In the genomic region with DNA sequence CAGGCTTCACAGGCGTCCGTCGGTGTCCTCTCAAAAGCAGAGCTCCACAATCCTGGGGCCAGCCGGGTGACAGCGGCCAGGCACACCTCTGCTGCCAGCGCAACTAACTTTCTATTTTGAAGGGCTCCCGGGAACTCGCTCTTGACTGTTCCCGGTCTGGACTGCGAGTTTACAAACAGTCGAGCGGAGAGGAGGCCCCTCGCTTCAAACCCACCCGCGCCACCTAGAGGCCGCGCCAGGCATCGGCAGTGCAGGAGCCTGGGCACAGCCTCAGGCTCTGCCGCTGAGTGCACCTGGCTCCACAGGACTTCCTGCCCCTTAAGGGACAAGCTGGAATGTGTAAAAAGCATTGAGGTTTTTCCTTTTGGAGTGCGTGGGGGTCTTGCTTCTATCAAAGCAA, we compare ENCODE assay signal across 8 mouse cellular contexts. TPM values are rescaled to one million over a fixed set of nuclear protein-coding genes. Genes with fewer than 3 reads are reported as not detected.
A peak's percentile ranks its signal among the peaks of the same experiment; 100 is the strongest.
DNase-seq lines count a peak whose midpoint lies in the region; ATAC-seq and TF ChIP-seq lines count a peak whose summit lies in the region.

Edar (minus strand) TSS at position 122 of the 400 bp plus-strand sequence.

- peak; percentile 75 for ATAC-seq in frontal cortex, adult (ENCODE audit: low TSS enrichment)
- peak; percentile 81 for ATAC-seq in lung, embryonic 15.5 days (ENCODE audit: borderline replicate concordance, extremely low read depth, low FRiP score, low TSS enrichment)

- peak; percentile 66 for DNase-seq in ES-E14 (ENCODE audit: low read depth, low spot score)
- peak; percentile 57 for DNase-seq in cerebellum, adult 9-10 months
- peak; percentile 86 for DNase-seq in hindbrain, embryonic 10.5 days (ENCODE audit: low spot score)
- DNase-seq in layer of hippocampus, adult 9-11 months = peak; percentile 52
- peak; percentile 77 for DNase-seq in ovary, postnatal 14 days (ENCODE audit: low spot score)
- DNase-seq in thymus, postnatal 10 days (ENCODE audit: low spot score in 2 of 2) = peak; percentile 49 to 82

- H3K27me3 ChIP-seq in hindbrain, embryonic 10.5 days (ENCODE audit: insufficient read depth, poor library complexity, severe bottlenecking) = peaks cover 15% of the 10 kb centered on the region
- H3K27me3 ChIP-seq in lung, embryonic 15.5 days = peaks cover 7% of the 10 kb centered on the region; the same call in 1 of the 2 replicates

- peak within 1 kb of the TSS; percentile 68 for H3K4me2 ChIP-seq in lung, embryonic 15.5 days

- no peaks in the 10 kb centered on the region for H3K9me3 ChIP-seq in ES-E14 (ENCODE audit: control insufficient read depth, insufficient read depth, low read depth, low read length)
- no peaks in the 10 kb centered on the region for H3K9me3 ChIP-seq in hindbrain, embryonic 10.5 days
- no peaks in the 10 kb centered on the region for H3K9me3 ChIP-seq in lung, embryonic 15.5 days

- peak within 1 kb of the TSS; percentile 40; the same call in 1 of the 2 replicates for H3K9ac ChIP-seq in ES-E14 (ENCODE audit: insufficient read depth, low read depth, low read length, poor library complexity, severe bottlenecking)
- H3K9ac ChIP-seq in lung, embryonic 15.5 days = no peak within 1 kb of the TSS

- peak within 1 kb of the TSS; percentile 33 to 50; a peak in 2 of 4 replicates for H3K4me3 ChIP-seq in ES-E14 (ENCODE audit: insufficient read depth in 1 of 2, low read depth in 1 of 2, low read length in 2 of 2, poor library complexity in 1 of 2, severe bottlenecking in 1 of 2)
- peak within 1 kb of the TSS; percentile 47 for H3K4me3 ChIP-seq in hindbrain, embryonic 10.5 days
- H3K4me3 ChIP-seq in lung, embryonic 15.5 days = peak within 1 kb of the TSS; percentile 40

- no peaks in the 10 kb centered on the region for H3K36me3 ChIP-seq in ES-E14 (ENCODE audit: control insufficient read depth, insufficient read depth, low read length, poor library complexity, severe bottlenecking)
- no peaks in the 10 kb centered on the region for H3K36me3 ChIP-seq in hindbrain, embryonic 10.5 days
- H3K36me3 ChIP-seq in lung, embryonic 15.5 days = no peaks in the 10 kb centered on the region

- no peaks in the 10 kb centered on the region; a peak in 1 of 4 replicates for H3K4me1 ChIP-seq in ES-E14 (ENCODE audit: control insufficient read depth in 2 of 2, insufficient read depth in 2 of 2, low read length in 2 of 2, poor library complexity in 1 of 2)
- H3K4me1 ChIP-seq in hindbrain, embryonic 10.5 days (replicated peaks) = peaks cover 22% of the 10 kb centered on the region
- H3K4me1 ChIP-seq in lung, embryonic 15.5 days = peaks cover 3% of the 10 kb centered on the region; the same call in 1 of the 2 replicates

- no peak within 1 kb of the TSS for H3K27ac ChIP-seq in ES-E14 (ENCODE audit: insufficient read depth, low read depth, low read length, poor library complexity, severe bottlenecking)
- no peak within 1 kb of the TSS for H3K27ac ChIP-seq in hindbrain, embryonic 10.5 days
- no peak within 1 kb of the TSS for H3K27ac ChIP-seq in lung, embryonic 15.5 days

- in situ Hi-C loops in ES-E14 (cut with MboI; ENCODE audit: low sequenced_read_pairs in 2 of 2, unreplicated experiment in 2 of 2) = loop anchor here in 1 of 2 experiments (25.0 kb wide), 1 partner anchor 1238 kb away; no protein-coding TSS in a partner anchor

- WGBS in hindbrain, embryonic 10.5 days = 4% methylated on average over 20 of the region's 20 CpGs
- WGBS in lung, embryonic 15.5 days = 3% methylated on average over 20 of the region's 20 CpGs

TF ChIP-seq in ES-E14, 5 proteins besides CTCF, POLR2A, EP300 and RAD21:
- TF ChIP-seq CHD2 (IDR thresholded peaks at IDR 0.05; ENCODE audit: low read depth, low read length) = no peak

RNA-seq across cellular contexts. Expression of gene Edar, which starts in this region (rescaled TPM):
- total RNA-seq in ES-E14 (2012; rRNA removed) = 0.04 and 0.05 TPM in 2 replicates
- polyA plus RNA-seq in hindbrain, embryonic 10.5 days (2016; fragmentation: Nextera tagmentation; extraction: Ambion mirVana) = 0.08 and 0.20 TPM in 2 replicates
- polyA plus RNA-seq in lung, embryonic 15.5 days (2015; fragmentation: Nextera tagmentation; extraction: Ambion mirVana) = 0.35 and 0.40 TPM in 2 replicates

Comparison
In these comparisons a context has a peak if more than half of its experiments do, and no peak if none do; other contexts are left out.
1. Peak in DNase-seq, H3K4me3 ChIP-seq and H3K9ac ChIP-seq in ES-E14; RNA of the gene not detected or under 1 TPM.
2. Peak in DNase-seq and H3K4me3 ChIP-seq in hindbrain, embryonic 10.5 days; RNA of the gene not detected or under 1 TPM.
3. Peak in ATAC-seq, H3K4me3 ChIP-seq and H3K4me2 ChIP-seq in lung, embryonic 15.5 days; RNA of the gene not detected or under 1 TPM.